Mouse (Mus musculus) heart, postnatal 0 days (tissue): ENCODE results near the gene Nkain2. TPM values are rescaled to one million over a fixed set of nuclear protein-coding genes. Genes with fewer than 3 reads are reported as not detected.

Experiments used
- ATAC-seq: fragments of 200-750 bp; cut with Nextera tagmentation; 2 replicates; pipeline ENCODE4 v1.8.0; 2017; ENCODE audit warnings: low read depth, moderate number of reproducible peaks, moderate library complexity; ENCODE audit not compliant: insufficient read depth
- DNase-seq: peaks from one replicate; pipeline ENCODE4 v3.0.0-alpha.2; 2016; ENCODE audit warnings: low spot score
- H3K27ac ChIP-seq: fragments of 300-500 bp; sonication (generic); 2 replicates; pipeline ENCODE4 v1.5.1; 2014; ENCODE audit warnings: low read depth, mild to moderate bottlenecking
- H3K27me3 ChIP-seq: fragments of 300-500 bp; sonication (generic); 2 replicates; pipeline ENCODE4 v1.6.1; 2014; ENCODE audit warnings: low read length, mixed read lengths; ENCODE audit not compliant: control insufficient read depth, insufficient read depth
- H3K36me3 ChIP-seq: fragments of 300-500 bp; sonication (generic); replicated peaks from 2 replicates; pipeline ENCODE4 v1.6.1; 2014; ENCODE audit warnings: low read length, mixed read lengths; ENCODE audit not compliant: control insufficient read depth, insufficient read depth
- H3K4me1 ChIP-seq: fragments of 300-500 bp; sonication (generic); 2 replicates; pipeline ENCODE4 v1.6.1; 2014; ENCODE audit warnings: antibody characterized with exemption; ENCODE audit not compliant: control insufficient read depth, insufficient read depth
- H3K4me2 ChIP-seq: fragments of 300-500 bp; sonication (generic); 2 replicates; pipeline ENCODE4 v1.6.1; 2014; ENCODE audit warnings: low read depth, mild to moderate bottlenecking, low read length, moderate library complexity
- H3K4me3 ChIP-seq: fragments of 300-500 bp; sonication (generic); 2 replicates; pipeline ENCODE4 v1.5.1; 2014; ENCODE audit warnings: low read depth, low read length
- H3K9ac ChIP-seq: fragments of 300-500 bp; sonication (generic); replicated peaks from 2 replicates; pipeline ENCODE4 v1.6.1; 2014; ENCODE audit warnings: low read depth, low read length, mixed read lengths
- H3K9me3 ChIP-seq: fragments of 300-500 bp; sonication (generic); replicated peaks from 2 replicates; pipeline ENCODE4 v1.6.1; 2016; ENCODE audit warnings: low read length; ENCODE audit not compliant: control insufficient read depth
- CTCF ChIP-seq: IDR thresholded peaks from 2 replicates; pipeline ENCODE4 v1.5.1; 2016; ENCODE audit warnings: antibody characterized with exemption, control low read depth, low read depth
- EP300 ChIP-seq: IDR thresholded peaks from 2 replicates; pipeline ENCODE4 v1.6.1; 2016; ENCODE audit warnings: antibody characterized with exemption, low read depth
- WGBS: fragments of 180-500 bp; shearing (Covaris S2); extraction: QIAGEN DNeasy Blood & Tissue Kit; methylation state at CpG from one replicate; pipeline ENCODE4 v1.1.7; 2014; 5-methylcytosine and 5-hydroxymethylcytosine counted together
- polyA plus RNA-seq: library from polyadenylated mRNA; unstranded; fragments of >200 nt; fragmentation: Nextera tagmentation; extraction: Ambion mirVana; gene quantifications from 2 replicates; pipeline ENCODE4 v1.2.1, GENCODE M21; 2015
- total RNA-seq: library from RNA; depleted of rRNA; stranded (reverse); fragments of >200 nt; gene quantifications from 2 replicates; pipeline ENCODE4 v1.2.3, GENCODE M21; 2014; ENCODE audit warnings: low replicate concordance

Nkain2 gene
- total and polyA plus RNA-seq, 2 experiments from 2014 or later: 0.29 to 0.95 TPM

GRCm38 (mm10) chr10:32493600-32493999, 396.7 kb downstream of the Nkain2 start:
- H3K27ac ChIP-seq: no peak overlapping the region
- no peak for ATAC-seq

DNA sequence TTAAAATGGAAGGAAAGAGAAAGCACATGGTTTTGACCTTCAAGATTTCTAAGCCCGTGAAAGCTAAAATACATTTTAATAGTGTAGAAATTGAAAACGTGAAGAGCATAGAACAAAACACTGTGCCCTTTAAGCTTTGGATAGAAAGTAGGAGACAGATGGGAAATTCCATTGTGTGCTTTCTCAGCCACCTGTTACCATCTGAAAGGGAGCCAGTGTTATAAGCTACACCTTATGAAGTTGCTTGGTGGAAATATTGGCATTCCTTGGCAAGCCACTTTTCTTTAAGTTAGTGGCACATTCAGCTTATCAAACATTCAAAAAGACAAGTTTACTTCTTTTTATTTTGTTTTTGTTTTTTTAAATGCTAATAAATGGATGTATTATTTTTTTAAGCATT, 427.5 kb downstream of the Nkain2 start:
- no peak for ATAC-seq
- WGBS: 64% methylated on average over 2 of the region's 2 CpGs
- H3K9me3 ChIP-seq: no peaks in the 10 kb centered on the region

More at GRCm38 (mm10) chr10:32493600-32493999, 396.7 kb downstream of the Nkain2 start:
- H3K9me3 ChIP-seq: no peaks in the 10 kb centered on the region
- no peaks in the 10 kb centered on the region for H3K27me3 ChIP-seq
- H3K4me3 ChIP-seq: no peak overlapping the region
- 28% methylated on average over 1 of the region's 1 CpGs for WGBS
- no peak overlapping the region for H3K4me2 ChIP-seq
- no peaks in the 10 kb centered on the region for H3K36me3 ChIP-seq
- TF ChIP-seq CTCF (no peak), EP300 (no peak)
- no peak for DNase-seq
- H3K4me1 ChIP-seq: no peaks in the 10 kb centered on the region
- no peak overlapping the region for H3K9ac ChIP-seq

DNA sequence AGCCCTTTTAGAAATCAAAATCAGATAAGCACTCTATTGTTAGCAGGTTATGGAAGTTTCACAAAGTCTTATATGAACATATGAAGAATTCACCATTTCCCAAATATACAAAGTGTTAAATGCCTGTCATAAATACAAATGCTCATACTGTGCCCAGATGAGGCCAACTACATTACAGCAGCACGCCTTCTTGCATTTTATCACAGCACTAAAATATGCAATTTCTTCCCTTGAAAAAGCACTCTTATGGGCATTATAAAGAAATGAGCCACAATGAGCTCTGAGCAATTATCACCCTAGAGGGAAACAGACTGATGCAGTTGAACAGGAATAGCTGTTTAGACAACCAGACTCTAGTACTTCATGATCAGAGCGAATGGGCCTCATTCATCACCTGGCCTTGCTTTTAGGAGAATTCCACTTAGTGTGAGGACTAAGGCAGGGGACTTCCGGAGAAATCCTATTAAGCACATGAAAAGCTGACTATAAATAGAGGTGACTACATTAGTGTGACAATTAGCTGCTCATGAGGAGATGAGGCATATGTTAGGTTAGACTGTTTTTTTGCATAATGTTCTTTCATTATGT, 450.2 kb downstream of the Nkain2 start:
- 58% methylated on average over 3 of the region's 3 CpGs for WGBS
- H3K4me3 ChIP-seq: no peak overlapping the region
- ATAC-seq: no peak

More for the DNA sequence above, 427.5 kb downstream of the Nkain2 start:
- DNase-seq: no peak
- H3K9ac ChIP-seq: no peak overlapping the region
- no peaks in the 10 kb centered on the region for H3K4me1 ChIP-seq
- H3K4me2 ChIP-seq: no peak overlapping the region
- TF ChIP-seq EP300: no peak
- no peak for TF ChIP-seq CTCF
- H3K27me3 ChIP-seq: no peaks in the 10 kb centered on the region
- no peak overlapping the region for H3K27ac ChIP-seq
- no peak overlapping the region for H3K4me3 ChIP-seq
- H3K36me3 ChIP-seq: no peaks in the 10 kb centered on the region

DNA sequence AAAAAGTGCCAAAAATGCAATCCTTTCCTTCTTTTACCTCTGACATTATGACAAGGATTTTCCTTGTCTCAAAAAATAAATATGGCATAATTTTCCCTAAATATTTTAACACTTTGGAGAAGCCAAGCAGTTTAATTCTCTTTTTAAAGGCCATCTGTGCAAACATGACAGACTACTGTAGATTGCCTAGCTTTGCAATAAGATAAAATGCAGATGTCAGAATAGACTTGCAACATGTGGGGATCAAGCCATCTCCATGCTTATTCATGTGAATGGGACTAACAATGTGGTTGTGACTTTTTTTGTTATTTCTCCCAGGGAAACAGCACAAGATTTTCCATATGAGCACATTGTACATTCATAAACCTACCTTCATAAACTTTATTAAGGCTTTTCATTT, 476.0 kb downstream of the Nkain2 start:
- TF ChIP-seq CTCF: no peak
- TF ChIP-seq EP300: no peak
- Histone ChIP-seq H3K27me3 (no peaks in the 10 kb centered on the region), H3K9ac (no peak overlapping the region), H3K9me3 (no peaks in the 10 kb centered on the region), H3K36me3 (no peaks in the 10 kb centered on the region), H3K27ac (no peak overlapping the region), H3K4me1 (no peaks in the 10 kb centered on the region), H3K4me3 (no peak overlapping the region), H3K4me2 (no peak overlapping the region)
- DNase-seq (no peak), ATAC-seq (no peak)

More for the DNA sequence above, 450.2 kb downstream of the Nkain2 start:
- no peak overlapping the region for H3K9ac ChIP-seq
- no peaks in the 10 kb centered on the region for H3K9me3 ChIP-seq
- no peaks in the 10 kb centered on the region for H3K27me3 ChIP-seq
- H3K4me1 ChIP-seq: no peaks in the 10 kb centered on the region
- no peak overlapping the region for H3K4me2 ChIP-seq
- no peak for TF ChIP-seq CTCF
- TF ChIP-seq EP300: no peak
- no peak overlapping the region for H3K27ac ChIP-seq
- no peaks in the 10 kb centered on the region for H3K36me3 ChIP-seq
- no peak for DNase-seq

DNA sequence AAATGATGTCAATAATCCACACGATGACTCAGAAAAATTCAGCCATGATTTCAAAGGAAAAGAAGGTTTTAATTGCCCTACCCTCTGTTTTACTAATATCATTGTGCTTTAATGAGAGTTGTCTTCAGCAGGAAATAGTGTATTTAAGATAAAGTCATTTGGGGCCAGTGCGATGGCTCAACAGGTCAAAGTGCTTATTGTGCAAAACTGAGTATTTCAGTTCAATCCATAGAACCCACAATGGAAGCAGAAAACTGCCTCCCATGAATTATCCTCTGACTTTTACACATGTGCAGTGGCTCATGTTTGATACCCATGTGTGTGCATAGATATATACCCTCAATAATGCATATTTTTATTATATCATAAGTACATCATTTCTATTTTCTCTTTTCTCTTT, 478.9 kb downstream of the Nkain2 start:
- Histone ChIP-seq H3K36me3 (no peaks in the 10 kb centered on the region), H3K27me3 (no peaks in the 10 kb centered on the region), H3K4me3 (no peak overlapping the region), H3K9me3 (no peaks in the 10 kb centered on the region), H3K9ac (no peak overlapping the region), H3K4me2 (no peak overlapping the region), H3K4me1 (no peaks in the 10 kb centered on the region), H3K27ac (no peak overlapping the region)
- no peak for TF ChIP-seq CTCF
- TF ChIP-seq EP300: no peak
- ATAC-seq (no peak), DNase-seq (no peak)
- WGBS: 69% methylated on average over 2 of the region's 2 CpGs

GRCm38 (mm10) chr10:32400961-32401360, 489.3 kb downstream of the Nkain2 start:
- Histone ChIP-seq H3K4me2 (no peak overlapping the region), H3K27me3 (no peaks in the 10 kb centered on the region), H3K27ac (no peak overlapping the region), H3K9ac (no peak overlapping the region), H3K4me3 (no peak overlapping the region), H3K9me3 (no peaks in the 10 kb centered on the region), H3K4me1 (no peaks in the 10 kb centered on the region), H3K36me3 (no peaks in the 10 kb centered on the region)
- WGBS: 63% methylated on average over 1 of the region's 1 CpGs
- ATAC-seq (no peak), DNase-seq (no peak)
- TF ChIP-seq CTCF (no peak), EP300 (no peak)
